Mouse (Mus musculus) frontal cortex, postnatal 14 days (tissue): ENCODE results near the gene Zfyve26.
"Not testable (repeated sequence)": the region's sequence is repeated elsewhere in the genome, so short reads cannot be mapped to it uniquely, and the experiment has no call there.

Experiments
- DNase-seq, 2 experiments: peaks; one replicate each; pipeline ENCODE4 v3.0.0; 2022; ENCODE audit warnings: low spot score in 2 of 2

Gene Zfyve26

DNA sequence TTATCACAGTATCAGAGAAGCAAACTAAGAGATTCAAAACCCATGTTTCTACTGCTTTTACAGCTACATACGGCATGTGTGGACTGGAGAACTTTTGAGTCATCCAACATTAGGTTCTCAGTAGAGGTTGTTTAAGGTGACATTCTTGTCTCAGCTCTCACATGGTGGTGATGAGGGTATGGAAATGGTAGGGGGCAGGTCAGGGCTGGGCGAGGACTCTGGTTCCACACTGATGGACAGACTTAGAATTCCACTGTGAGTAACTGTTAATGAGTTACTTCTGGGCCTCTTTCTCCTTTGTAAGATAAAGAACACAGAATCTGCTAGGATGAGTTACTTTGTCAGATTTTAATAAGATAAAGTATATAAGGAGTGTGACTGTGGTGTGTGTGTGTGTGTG lies 36.0 kb downstream of the Zfyve26 start:
- no peak for DNase-seq

DNA sequence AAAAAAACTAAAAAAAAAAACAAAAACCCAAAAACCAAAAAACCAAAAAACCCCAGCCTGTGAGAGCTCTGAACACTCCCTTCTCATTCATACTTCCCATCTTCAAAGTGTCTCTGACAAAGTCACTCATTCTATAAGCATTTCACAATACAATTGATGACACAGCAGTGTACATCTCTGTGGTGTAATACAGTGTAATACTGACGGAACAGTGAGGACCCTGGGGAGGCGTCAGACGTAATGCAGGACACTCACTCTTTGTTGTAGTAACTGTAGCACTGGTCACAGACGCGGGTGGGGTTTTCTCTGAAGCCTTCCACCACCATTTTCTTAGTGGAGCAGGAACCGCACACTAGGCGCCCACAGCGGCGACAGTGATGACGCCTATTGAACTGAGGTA lies 41.1 kb downstream of the Zfyve26 start:
- no peak for DNase-seq

DNA sequence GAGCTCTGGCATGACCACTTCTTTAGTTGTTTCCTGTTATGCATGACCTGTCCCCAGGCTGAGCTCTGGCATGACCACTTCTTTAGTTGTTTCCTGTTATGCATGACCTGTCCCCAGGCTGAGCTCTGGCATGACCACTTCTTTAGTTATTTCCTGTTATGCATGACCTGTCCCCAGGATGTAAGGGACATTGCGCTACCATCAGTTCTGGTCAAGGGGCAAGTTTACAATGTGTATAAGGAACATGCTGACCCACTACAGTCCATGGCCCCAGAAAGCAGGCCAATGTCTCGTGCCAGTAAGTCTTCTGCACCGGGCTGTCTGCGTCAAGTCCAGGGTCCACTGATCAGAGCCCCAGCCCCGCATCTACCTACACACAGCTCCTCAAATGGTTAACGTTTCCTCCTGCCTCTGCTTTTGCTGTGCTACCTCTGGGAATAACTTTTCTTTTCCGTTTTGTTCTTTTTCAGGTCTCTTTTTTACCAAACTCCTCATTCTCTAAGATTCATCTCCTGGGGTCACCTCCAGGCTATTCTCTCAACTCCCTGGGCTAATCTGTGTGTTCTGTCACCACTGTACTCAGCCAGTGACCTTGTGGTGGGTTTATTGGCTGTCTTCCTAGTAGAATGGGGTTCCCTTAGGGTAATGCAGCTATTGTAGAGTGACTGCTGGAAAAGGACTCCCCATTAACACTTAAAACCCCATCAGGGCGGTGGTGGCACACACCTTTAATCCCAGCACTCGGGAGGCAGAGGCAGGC lies 42.6 kb downstream of the Zfyve26 start:
- DNase-seq, result no peak

GRCm38 (mm10) chr12:79248110-79248509 lies 48.0 kb downstream of the Zfyve26 start:
- no peak for DNase-seq

- DNase-seq, result no peak
Observed at GRCm38 (mm10) chr12:79242921-79243320, 53.2 kb downstream of the Zfyve26 start.

- no peak for DNase-seq
Observed at GRCm38 (mm10) chr12:79241985-79242384, 54.1 kb downstream of the Zfyve26 start.

DNA sequence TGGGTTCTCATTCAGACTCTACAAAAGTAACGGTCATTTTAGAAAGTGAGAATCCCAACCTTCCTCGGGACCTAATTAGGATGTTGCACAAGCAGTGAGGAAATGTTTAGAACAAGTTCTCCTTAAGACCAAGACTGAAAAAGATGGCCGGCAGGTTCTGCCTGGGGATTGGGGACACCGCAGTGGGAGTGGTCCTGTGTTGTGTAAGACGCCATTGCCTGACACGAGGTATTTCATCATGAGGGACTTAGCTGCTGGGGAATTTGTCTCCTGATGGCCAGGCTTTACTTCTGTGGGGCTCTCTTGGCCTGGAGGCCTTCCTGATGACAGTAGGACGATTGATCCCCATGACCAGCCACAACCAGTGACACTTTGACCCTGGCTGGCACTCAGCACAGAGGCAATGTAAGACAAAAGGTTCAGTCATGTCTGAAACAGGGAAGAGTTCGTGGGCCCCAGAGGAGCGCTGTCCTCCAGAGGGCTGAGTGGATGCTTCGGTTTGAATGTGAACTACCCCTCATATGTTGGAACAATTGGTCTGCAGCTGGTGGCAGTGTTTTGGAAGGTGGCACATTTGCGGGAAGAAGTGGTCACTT lies 60.5 kb downstream of the Zfyve26 start:
- DNase-seq, result no peak

DNA sequence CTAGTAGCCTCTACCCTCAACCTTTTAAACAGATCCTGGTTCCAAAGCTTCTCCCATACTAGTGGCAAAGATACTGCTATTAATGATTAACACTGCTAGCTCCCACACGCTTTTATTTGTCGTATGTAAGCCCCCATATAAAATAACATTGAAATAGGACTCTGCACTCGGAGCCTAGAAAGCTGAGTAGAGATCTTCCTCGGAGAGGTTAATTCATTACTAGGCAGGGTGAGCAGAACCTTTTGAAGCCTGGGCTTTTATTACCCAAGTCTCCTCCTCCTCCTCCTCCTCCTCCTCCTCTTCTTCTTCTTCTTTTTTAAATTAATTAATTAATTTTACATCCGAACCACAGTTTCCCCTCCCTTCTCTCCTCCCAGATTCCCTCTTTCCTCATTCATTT lies 78.6 kb downstream of the Zfyve26 start:
- no peak for DNase-seq

DNA sequence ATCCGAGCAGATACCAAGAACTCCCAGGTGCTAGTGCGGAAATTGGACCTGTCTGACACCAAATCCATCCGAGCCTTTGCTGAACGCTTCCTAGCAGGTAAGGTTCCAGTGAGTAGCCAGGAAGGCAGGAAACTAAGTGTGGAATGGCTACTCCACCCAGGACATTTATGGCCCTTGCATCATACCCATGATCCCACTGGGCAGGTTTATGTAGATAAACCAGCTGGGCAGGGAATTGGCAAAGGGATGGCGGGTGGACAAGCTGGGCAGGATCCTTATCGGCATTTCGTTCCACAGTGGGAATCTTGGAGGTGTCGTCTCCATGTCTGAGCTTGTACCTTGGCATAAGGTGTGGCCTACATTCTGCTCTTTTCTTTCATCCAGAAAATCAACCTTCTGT lies 84.7 kb downstream of the Zfyve26 start:
- DNase-seq, result no peak

DNA sequence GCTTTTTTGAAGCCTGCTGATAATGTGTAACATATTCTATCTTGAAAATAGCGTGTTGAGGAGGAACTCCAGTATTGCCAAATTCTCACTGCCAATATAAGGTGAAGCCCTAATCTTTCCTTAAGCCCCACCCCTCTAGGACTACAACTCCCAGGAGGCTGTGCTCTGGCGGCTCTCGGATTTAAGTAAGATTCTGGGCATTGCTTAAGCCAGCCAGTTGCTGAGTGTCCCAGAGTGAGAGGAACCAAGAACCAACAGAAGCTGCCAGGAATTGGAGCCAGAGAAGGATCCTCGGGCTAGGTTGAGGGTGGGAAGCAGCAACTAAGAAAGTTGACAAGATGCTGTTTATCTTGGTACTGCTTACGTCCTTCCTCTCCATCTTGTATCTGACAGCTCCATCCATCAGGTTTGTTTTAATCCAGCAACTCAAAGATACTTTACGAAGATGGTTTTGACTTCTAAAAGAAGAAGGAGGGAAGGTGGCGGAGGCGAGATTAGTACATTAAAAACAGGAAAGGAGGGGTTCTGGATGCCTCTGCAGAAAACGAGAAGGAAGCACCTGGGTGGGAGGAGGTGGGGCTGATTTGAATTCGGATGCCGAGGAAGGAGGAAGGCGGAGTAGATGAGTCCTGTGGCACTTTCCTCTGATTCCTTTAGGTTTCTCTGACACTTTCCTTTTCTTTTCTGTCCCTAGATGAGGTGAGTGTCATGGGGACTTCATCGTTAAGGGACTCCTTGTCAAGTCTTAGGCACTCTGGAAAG lies 87.2 kb downstream of the Zfyve26 start, which contains the start of gene Rdh12:
TSS of gene Rdh12 (plus strand) at position 212 of the 762 bp plus-strand sequence.
- peak in 1 of 2 experiments; percentile 12 for DNase-seq

GRCm38 (mm10) chr12:79201882-79202281 lies 94.2 kb downstream of the Zfyve26 start:
- DNase-seq, result no peak

GRCm38 (mm10) chr12:79197105-79197504 lies 99.0 kb downstream of the Zfyve26 start:
- DNase-seq, result no peak

DNA sequence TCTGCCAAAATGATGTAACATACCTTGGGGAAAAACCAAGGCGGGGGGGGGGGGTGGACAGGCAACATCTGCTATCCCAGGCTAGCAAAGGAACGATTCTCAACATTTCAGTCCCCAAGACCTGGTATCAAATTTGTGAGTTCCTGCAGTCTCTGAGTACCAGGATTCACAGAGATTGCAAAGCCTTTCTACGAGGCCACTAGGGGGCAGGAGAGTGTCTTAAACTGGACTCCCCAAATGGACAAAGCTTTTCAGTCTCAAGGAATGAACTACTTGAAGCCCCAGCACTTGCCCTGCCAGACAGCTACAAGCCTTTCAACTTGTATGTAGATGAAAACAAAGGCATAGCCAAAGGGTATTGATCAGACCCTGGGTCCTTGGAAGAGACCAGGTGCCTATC lies 102.7 kb downstream of the Zfyve26 start:
- peak; percentile 31 to 48 for DNase-seq

DNA sequence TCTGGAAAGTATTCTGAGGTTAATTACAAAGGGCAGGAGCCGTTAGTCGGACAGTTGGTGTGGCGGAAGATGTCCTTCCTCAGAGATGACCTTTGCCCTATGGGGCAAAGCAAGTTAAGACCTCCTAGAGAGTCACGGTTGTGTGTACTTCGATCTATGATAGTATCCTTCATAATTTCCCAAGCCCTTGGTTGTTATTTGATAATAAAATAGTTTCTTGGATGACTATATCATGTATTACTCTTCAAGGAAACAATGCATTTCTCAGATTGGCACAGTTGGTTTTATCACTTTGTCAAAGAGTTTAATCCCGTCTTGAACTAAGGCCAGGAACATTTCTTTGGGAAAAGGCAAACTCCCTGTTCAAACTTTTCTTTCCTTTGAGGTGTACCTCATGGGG lies 103.9 kb downstream of the Zfyve26 start, which contains the start of gene Rdh11:
TSS of gene Rdh11 (minus strand) at position 101 of the 400 bp plus-strand sequence.
- DNase-seq, result no peak

GRCm38 (mm10) chr12:79191701-79192100 lies 104.4 kb downstream of the Zfyve26 start:
- DNase-seq, result peak; percentile 46 to 62

GRCm38 (mm10) chr12:79190931-79191673 lies 105.0 kb downstream of the Zfyve26 start:
- DNase-seq, result peak; percentile 50 to 60

DNA sequence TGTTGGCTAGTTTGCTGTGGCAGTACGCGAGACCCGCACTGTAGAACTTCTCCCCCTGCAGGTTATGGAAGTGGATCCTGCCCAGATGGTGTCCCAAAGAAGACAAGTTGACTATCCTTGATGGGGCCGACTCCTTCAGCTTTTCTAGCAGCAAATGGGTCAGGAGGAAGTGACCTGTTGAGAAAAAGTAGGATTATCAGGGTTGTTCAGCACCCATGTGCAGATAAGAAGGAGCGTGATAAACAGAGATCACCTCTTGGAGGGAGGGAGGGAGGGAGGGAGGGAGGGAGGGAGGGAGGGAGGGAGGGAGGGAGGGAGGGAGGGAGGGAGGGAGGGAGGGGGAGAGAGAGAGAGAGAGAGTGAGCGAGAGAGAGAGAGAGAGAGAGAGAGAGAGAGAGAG lies 110.9 kb downstream of the Zfyve26 start:
- not testable (repeated sequence) for DNase-seq
